Mouse (Mus musculus) hematopoietic stem cell, adult 5-6 weeks (primary cell): ENCODE data around the gene Otx1. TPM values are rescaled to one million over a fixed set of nuclear protein-coding genes. Genes with fewer than 3 reads are reported as not detected.

Experiments used
- ATAC-seq, 2 experiments: fragments of 125-278 bp in 1 of 2; replicated peaks in 1 of 2; 2 replicates each; pipeline ENCODE4 v1.8.0; 2016 to 2017; ENCODE audit warnings: inconsistent platforms in 2 of 2, mild to moderate bottlenecking in 2 of 2, moderate number of reproducible peaks in 2 of 2, low read depth in 1 of 2, moderate TSS enrichment in 1 of 2; ENCODE audit not compliant: low FRiP score in 2 of 2, poor library complexity in 2 of 2, severe bottlenecking in 2 of 2, insufficient read depth in 1 of 2, low TSS enrichment in 1 of 2
- total RNA-seq: library from RNA; stranded (forward); fragments of 172-1452, 232-1000 nt; gene quantifications from 2 replicates; pipeline ENCODE4 v1.2.3, GENCODE M21; 2017

The Otx1 gene
- not detected in 2 replicates for total RNA-seq

DNA sequence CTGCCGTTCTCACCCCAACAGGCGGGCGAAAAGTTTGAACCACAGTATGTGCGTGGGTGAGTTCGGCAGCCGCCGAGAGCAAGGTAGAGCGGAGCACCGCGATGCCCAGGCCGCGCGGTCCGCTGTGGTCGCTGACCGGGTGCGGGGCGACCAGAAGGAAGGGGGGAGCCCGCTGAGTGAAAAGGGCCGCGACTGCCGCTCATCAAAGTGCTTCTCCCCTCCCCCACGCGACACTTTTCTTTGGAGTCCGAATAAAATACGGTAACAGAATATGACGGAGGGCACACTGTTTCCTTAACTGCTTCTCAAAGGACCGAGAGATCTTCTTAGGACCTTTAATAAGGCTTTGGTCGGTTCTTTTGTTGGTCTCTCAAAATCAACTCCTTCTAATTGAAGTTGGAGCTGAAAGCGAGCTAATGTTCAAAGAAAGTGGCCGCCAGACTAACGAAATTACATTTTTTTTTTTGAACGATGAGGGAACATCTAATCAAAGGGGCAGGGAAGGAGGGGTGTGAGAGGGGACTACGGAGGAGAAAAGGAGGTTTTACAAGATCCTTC, at the start of gene Otx1:
Otx1 (minus strand) TSS at position 115 of the 558 bp plus-strand sequence.
- no peak for ATAC-seq

DNA sequence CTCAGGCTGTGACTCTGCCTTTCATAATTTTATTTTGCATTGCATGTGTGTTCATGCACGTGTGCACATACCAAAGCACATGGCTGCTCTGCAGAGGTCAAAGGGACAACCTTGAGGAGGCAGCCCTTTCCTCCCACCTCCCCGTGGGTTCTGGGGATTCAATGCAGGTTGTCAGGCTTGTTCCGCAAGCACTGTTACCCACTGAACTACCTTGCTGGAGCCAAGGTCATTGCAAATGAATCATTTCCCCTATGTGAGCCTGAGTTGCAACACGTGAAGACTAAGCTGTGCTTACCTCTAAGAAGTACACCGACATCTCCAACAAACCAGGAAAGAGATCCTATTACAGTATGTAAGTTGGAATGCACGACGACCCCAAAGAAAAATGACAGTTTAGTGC, 48.2 kb upstream of the Otx1 start:
- no peak for ATAC-seq

- no peak for ATAC-seq
These were observed 37.2 kb upstream of the Otx1 start for GRCm38 (mm10) chr11:22039854-22040426.

DNA sequence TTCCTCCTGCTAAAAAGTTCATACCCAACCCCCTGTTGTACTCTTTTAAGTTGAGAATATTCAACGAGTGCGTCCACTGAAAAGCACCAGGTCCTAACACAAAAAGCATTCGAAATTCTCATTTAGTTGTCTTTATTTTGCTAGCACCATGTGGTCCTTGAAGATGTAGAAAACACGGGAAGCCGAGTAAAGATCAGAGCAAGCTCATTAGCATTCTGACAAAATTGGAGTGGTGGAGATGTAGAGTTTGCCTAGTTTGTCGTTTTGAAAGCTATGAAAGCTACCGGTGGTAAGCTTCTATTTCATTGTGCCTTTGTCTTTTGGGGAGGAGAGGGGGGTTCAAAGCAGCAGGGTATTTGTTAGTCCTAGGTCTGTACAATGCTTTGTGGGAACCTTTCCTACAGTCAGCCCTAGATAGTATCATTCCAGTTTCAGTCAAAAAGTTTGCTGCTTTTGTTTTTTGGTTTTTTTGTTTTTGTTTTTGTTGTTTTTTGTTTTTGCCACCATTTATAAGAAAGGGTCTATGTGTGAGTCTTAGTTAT, 31.9 kb upstream of the Otx1 start:
- ATAC-seq, result no peak

- ATAC-seq, result no peak
These were observed 30.9 kb upstream of the Otx1 start for GRCm38 (mm10) chr11:22033582-22033981.

GRCm38 (mm10) chr11:22020602-22021001, 17.9 kb upstream of the Otx1 start:
- no peak for ATAC-seq

DNA sequence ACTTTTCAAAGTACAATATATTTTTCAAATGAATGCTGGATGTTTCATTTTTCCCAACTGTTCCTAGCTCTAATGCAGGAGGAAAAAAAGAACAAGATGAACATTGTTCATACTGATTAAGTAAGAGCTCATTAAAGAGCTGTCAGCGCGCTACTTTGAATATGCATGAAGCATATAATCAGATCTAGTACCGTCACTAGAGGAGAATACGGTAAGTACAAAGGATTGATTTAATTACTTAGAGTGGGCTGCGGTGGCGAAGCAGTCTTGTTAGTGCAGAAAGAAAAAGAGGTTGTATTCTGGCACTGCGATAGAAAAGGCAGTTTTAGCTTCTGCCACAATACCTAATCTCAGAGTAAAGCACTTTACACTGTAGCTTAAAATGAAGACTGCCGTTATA, 14.7 kb upstream of the Otx1 start:
- no peak for ATAC-seq

GRCm38 (mm10) chr11:22016341-22016740, 13.6 kb upstream of the Otx1 start:
- ATAC-seq, result no peak

DNA sequence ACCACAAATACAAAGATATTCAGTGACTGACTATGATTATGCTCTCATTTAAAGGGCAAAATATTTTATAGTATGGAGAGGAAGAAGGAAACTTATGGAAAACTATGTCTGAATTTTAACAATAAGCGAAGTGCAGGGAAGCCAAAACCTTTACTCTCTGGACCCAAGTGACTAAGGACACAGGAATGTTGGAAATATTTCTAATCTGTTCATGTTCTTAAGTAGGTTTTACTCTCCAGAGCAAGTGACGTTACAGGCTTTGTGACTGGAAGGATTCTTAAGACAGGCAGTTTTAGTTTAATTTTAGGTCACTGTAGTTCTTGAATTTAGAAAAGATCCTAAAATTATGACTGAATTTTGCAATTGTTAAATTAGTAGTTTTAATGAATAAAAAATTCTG, 6.1 kb upstream of the Otx1 start:
- no peak for ATAC-seq

GRCm38 (mm10) chr11:22008129-22008596, 5.5 kb upstream of the Otx1 start:
- ATAC-seq, result peak; percentile 74 to 83

- no peak for ATAC-seq
These were observed 5.0 kb upstream of the Otx1 start for GRCm38 (mm10) chr11:22007781-22008110.

DNA sequence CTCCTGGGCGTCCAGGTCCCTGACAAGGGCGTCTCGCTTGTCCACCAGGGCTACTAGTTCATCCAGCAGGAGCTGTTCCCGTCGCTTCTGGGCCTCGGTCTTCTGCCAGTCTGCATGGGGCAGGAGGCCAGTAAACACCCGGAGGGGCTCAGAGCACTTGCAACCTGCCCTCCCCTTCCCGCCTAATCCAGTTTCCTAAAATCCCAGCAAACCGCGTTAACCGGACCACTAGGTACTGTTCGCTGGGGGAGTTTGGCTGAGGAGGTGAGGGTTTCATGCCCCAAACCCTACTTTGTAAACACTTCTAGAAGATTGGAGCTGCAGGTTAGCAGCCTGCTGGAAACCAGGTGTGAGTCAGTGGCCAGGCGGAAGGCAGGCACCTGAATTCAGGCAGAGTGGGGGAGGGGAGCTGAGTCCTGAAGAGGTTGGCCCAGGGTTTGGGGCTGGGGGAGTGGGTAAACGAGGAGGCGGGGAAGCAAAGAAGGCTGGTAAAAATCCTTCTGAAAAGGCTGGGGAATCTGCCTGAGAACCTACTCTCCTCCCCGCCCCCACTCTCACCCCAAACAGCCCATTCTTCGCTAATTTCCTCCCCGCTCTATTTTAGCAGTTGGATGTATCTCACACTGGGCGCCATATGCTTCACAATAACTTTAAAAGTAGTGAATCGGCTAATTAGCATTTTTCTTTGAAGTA, 4.5 kb upstream of the Otx1 start:
- no peak for ATAC-seq

DNA sequence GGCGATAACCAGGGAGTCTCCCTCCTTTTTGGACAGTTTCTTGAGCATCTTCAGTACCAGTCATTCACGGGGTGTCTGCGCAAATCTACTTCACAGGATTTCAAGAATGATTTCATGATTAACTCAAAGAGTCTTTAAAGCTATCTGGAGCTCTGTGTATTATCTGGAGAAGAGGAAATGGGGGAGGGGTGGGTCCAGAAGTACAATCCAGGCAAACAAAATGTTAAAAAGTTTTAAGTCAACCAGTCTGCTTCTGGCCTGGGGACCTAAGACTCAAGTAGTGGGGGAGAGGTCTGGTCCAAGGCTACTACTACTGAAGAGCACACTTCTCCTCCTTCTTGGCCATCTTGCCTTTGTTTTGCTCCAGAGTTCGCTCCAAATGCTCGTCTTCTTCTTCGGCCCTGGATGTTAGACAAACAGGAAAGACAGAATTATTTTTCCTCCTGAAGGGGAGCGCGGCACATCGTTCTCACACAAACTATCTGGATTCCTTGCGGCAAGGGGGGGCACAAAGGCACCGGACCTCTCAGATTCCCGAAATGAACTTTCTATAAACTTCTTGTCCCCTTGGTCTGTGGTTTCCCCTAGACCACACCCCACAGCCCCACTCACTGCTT, 3.9 kb upstream of the Otx1 start:
- ATAC-seq, result no peak

- ATAC-seq, result no peak
These were observed 2.7 kb upstream of the Otx1 start for GRCm38 (mm10) chr11:22005281-22005870.

DNA sequence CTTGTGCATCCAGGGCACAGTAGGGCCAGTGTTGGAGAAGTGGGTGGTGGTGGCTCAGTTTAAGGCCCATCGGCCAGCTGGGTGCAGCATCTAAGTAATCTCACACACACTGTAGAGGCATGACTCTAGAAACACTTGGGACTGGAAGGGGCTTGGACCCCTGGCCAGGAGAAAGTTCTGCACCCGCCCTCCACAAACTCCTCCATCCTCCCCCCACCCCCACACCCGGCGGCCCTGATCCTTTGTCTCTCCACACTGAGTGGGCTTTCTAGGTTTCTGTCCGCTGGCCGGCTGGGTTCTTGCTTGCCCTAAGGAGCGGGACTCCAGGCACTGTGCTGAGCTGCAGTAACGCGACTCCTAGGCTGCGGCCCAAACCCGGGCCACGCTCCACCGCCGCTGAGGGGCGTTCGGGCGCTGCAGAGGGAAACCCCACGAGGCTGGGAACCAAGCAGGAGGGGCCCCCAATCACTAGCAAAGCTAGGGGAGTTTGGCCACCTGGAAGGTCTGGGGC, 1.7 kb upstream of the Otx1 start:
- no peak for ATAC-seq

- no peak for ATAC-seq
These were observed 764 bp upstream of the Otx1 start for GRCm38 (mm10) chr11:22003341-22003981.

- no peak for ATAC-seq
These were observed 475 bp downstream of the Otx1 start for GRCm38 (mm10) chr11:22002062-22002782.
